Mouse (Mus musculus): ENCODE data around the gene Arnt. TPM values are rescaled to one million over a fixed set of nuclear protein-coding genes. Genes with fewer than 3 reads are reported as not detected.

The Arnt gene
- polyA plus RNA-seq, 1 experiment: 56.3 TPM

DNA sequence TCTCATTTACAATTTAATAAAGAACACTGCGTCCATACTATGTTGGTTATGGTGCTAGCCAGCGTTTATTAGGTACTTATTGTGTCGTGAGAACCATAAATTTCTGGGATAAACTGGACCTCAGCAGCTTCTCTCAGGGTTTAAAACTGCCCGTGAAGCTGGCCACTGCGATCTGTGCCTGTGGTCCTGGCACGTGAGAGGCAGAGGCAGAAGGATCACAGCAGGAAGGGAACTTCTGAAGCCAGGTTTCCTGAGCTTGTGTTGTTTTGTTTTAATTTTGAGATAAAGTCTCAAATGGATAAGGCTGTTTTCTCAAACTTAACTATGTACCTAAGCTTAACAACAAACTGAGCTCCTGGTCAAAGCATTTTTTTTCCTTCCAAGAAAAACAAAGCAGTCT lies 75.2 kb downstream of the Arnt start:
- Histone ChIP-seq H3K4me1 (ENCODE audit: control insufficient read depth, insufficient read depth, low read length) (peaks cover 5% of the 10 kb centered on the region), H3K27me3 (ENCODE audit: control insufficient read depth, insufficient read depth, low read length) (no peaks in the 10 kb centered on the region), H3K27ac (ENCODE audit: insufficient read depth, low read length) (no peak overlapping the region; the same call in 1 of the 2 replicates), H3K4me3 (replicated peaks; ENCODE audit: insufficient read depth, low read depth, low read length) (no peak overlapping the region)
- peak; percentile 69 to 81 for DNase-seq
- TF ChIP-seq POLR2A (IDR thresholded peaks at IDR 0.05; ENCODE audit: borderline replicate concordance, insufficient read depth, low read length) (no peak), CTCF (IDR thresholded peaks at IDR 0.05; ENCODE audit: borderline replicate concordance, insufficient read depth, low read depth, low read length) (no peak)
- 10% methylated on average over 6 of the region's 6 CpGs for WGBS

GRCm38 (mm10) chr3:95511611-95512180 lies 77.5 kb downstream of the Arnt start:
- Histone ChIP-seq H3K4me3 (replicated peaks; ENCODE audit: insufficient read depth, low read depth, low read length) (no peak overlapping the region), H3K27me3 (ENCODE audit: control insufficient read depth, insufficient read depth, low read length) (no peaks in the 10 kb centered on the region), H3K4me1 (ENCODE audit: control insufficient read depth, insufficient read depth, low read length) (peaks cover 5% of the 10 kb centered on the region), H3K27ac (ENCODE audit: insufficient read depth, low read length) (no peak overlapping the region)
- DNase-seq: no peak
- TF ChIP-seq POLR2A (IDR thresholded peaks at IDR 0.05; ENCODE audit: borderline replicate concordance, insufficient read depth, low read length) (no peak), CTCF (IDR thresholded peaks at IDR 0.05; ENCODE audit: borderline replicate concordance, insufficient read depth, low read depth, low read length) (no peak)
- 74% methylated on average over 9 of the region's 9 CpGs for WGBS

DNA sequence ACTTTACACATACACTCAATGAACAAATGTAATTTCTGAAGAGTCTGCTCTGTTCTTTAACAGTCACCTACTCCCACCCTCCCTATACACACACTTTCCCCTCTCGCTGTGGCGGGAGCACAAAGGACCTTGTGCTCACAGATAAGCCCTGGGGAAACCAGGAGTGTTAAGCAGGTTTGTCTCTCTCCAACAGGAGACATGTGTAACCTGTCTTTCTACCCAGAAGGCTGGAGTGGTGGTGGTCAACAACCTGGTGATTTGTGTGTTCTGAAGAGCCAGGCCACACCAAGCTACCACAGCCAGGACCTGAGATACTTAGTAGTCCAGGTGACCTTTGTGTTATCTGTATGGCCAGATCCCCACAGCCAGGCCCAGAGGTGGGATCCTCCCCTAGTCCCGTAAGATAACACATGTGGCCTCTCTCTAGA lies 82.4 kb downstream of the Arnt start:
- no peak for TF ChIP-seq POLR2A (IDR thresholded peaks at IDR 0.05; ENCODE audit: borderline replicate concordance, insufficient read depth, low read length)
- TF ChIP-seq CTCF (IDR thresholded peaks at IDR 0.05; ENCODE audit: borderline replicate concordance, insufficient read depth, low read depth, low read length): no peak
- Histone ChIP-seq H3K27me3 (ENCODE audit: control insufficient read depth, insufficient read depth, low read length) (no peaks in the 10 kb centered on the region), H3K27ac (ENCODE audit: insufficient read depth, low read length) (no peak overlapping the region), H3K4me1 (ENCODE audit: control insufficient read depth, insufficient read depth, low read length) (peaks cover 4% of the 10 kb centered on the region), H3K4me3 (replicated peaks; ENCODE audit: insufficient read depth, low read depth, low read length) (no peak overlapping the region)
- DNase-seq: no peak
- WGBS: 97% methylated on average over 3 of the region's 3 CpGs

DNA sequence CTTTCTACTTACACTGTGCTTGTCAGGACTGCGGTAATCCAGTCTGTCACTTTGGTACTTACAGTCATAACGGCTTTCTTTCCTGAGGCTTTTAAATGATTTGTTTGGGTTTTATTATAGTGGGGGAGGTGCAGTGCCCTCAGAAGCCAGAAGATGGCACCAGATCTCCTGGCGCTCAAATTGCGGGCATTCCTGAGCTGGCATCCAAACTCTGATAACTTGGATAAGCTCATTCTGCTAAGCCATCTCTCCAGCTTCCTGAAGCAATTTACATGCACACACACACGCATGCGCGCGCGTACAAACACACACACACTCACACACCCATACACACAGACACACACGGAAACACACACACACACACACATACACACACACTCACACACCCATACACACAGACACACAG lies 83.3 kb downstream of the Arnt start:
- no peaks in the 10 kb centered on the region for H3K27me3 ChIP-seq (ENCODE audit: control insufficient read depth, insufficient read depth, low read length)
- 7% methylated on average over 10 of the region's 10 CpGs for WGBS
- TF ChIP-seq CTCF (IDR thresholded peaks at IDR 0.05; ENCODE audit: borderline replicate concordance, insufficient read depth, low read depth, low read length): peak; percentile 88
- no peak for TF ChIP-seq POLR2A (IDR thresholded peaks at IDR 0.05; ENCODE audit: borderline replicate concordance, insufficient read depth, low read length)
- no peak overlapping the region for H3K27ac ChIP-seq (ENCODE audit: insufficient read depth, low read length)
- H3K4me3 ChIP-seq (replicated peaks; ENCODE audit: insufficient read depth, low read depth, low read length): peak overlapping the region; percentile 19
- peaks cover 4% of the 10 kb centered on the region for H3K4me1 ChIP-seq (ENCODE audit: control insufficient read depth, insufficient read depth, low read length)
- DNase-seq: peak; percentile 67 to 73

DNA sequence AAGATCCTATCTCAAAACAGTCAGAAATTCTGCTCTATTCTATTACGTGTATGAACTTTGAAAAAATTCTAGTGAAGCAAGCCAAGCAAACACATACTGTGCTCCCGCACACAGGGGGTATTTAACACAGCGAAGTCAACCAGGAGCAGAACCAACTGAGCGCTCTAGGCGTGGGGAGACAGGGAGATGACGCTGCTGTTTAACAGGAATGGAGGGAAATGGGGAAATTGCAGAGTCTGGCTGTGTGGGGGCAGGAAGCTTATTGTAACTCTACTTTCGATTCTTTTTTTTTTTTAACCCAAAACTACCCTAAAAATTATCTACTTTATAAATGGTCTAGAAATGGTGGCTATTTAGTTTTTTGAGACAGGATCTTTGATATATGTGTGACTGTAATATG lies 84.7 kb downstream of the Arnt start:
- H3K4me1 ChIP-seq (ENCODE audit: control insufficient read depth, insufficient read depth, low read length): peaks cover 4% of the 10 kb centered on the region
- DNase-seq: no peak
- 76% methylated on average over 7 of the region's 7 CpGs for WGBS

DNA sequence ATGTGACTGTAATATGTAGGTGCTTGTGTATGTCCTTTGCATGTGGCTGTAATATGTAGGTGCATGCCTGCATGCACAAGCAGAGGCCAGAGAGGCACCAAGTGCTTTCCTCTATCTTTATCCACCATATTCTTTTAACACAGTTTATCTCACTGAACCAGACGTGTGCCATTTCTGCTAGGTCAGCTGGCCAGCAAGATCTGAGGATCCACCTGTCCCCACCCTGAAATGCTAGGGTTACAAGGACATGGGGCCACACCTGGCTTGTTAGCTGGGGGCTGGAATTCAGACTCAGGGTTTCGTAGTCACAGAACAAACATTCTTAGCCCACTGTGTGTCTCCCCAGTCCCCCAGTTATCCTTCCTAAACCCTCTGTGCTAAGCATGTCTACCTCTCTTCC lies 85.1 kb downstream of the Arnt start:
- DNase-seq: no peak
- H3K4me1 ChIP-seq (ENCODE audit: control insufficient read depth, insufficient read depth, low read length): peaks cover 4% of the 10 kb centered on the region
- H3K4me3 ChIP-seq (replicated peaks; ENCODE audit: insufficient read depth, low read depth, low read length): no peak overlapping the region
- H3K27me3 ChIP-seq (ENCODE audit: control insufficient read depth, insufficient read depth, low read length): no peaks in the 10 kb centered on the region
- TF ChIP-seq POLR2A (IDR thresholded peaks at IDR 0.05; ENCODE audit: borderline replicate concordance, insufficient read depth, low read length): no peak
- no peak for TF ChIP-seq CTCF (IDR thresholded peaks at IDR 0.05; ENCODE audit: borderline replicate concordance, insufficient read depth, low read depth, low read length)
- WGBS: 88% methylated on average over 2 of the region's 2 CpGs
- no peak overlapping the region for H3K27ac ChIP-seq (ENCODE audit: insufficient read depth, low read length)

More for the DNA sequence above, 84.7 kb downstream of the Arnt start:
- TF ChIP-seq POLR2A (IDR thresholded peaks at IDR 0.05; ENCODE audit: borderline replicate concordance, insufficient read depth, low read length) (no peak), CTCF (IDR thresholded peaks at IDR 0.05; ENCODE audit: borderline replicate concordance, insufficient read depth, low read depth, low read length) (no peak)
- Histone ChIP-seq H3K27ac (ENCODE audit: insufficient read depth, low read length) (no peak overlapping the region), H3K4me3 (replicated peaks; ENCODE audit: insufficient read depth, low read depth, low read length) (no peak overlapping the region), H3K27me3 (ENCODE audit: control insufficient read depth, insufficient read depth, low read length) (no peaks in the 10 kb centered on the region)

DNA sequence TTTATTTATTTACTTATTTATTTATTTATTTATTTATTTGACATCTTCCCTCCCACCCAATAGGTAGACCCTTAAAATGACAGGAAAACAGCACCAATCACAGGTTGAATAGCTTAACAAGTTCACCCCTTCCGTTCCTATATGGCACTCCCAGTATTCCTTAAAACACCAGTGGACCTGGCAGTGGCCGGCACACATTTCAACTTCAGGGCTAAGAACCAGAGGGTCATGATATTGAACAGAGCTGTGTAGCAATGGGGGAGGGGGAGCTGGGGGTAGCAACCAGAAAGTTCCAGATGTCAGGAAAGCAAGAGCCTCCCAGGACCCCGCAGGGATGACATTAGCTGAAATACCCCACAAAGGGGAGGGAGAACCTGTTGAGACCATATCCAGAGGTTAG lies 85.9 kb downstream of the Arnt start:
- Histone ChIP-seq H3K4me1 (ENCODE audit: control insufficient read depth, insufficient read depth, low read length) (peaks cover 4% of the 10 kb centered on the region), H3K27me3 (ENCODE audit: control insufficient read depth, insufficient read depth, low read length) (no peaks in the 10 kb centered on the region), H3K27ac (ENCODE audit: insufficient read depth, low read length) (no peak overlapping the region), H3K4me3 (replicated peaks; ENCODE audit: insufficient read depth, low read depth, low read length) (no peak overlapping the region)
- DNase-seq: no peak
- TF ChIP-seq CTCF (IDR thresholded peaks at IDR 0.05; ENCODE audit: borderline replicate concordance, insufficient read depth, low read depth, low read length) (no peak), POLR2A (IDR thresholded peaks at IDR 0.05; ENCODE audit: borderline replicate concordance, insufficient read depth, low read length) (no peak)
- WGBS: 85% methylated on average over 3 of the region's 3 CpGs

DNA sequence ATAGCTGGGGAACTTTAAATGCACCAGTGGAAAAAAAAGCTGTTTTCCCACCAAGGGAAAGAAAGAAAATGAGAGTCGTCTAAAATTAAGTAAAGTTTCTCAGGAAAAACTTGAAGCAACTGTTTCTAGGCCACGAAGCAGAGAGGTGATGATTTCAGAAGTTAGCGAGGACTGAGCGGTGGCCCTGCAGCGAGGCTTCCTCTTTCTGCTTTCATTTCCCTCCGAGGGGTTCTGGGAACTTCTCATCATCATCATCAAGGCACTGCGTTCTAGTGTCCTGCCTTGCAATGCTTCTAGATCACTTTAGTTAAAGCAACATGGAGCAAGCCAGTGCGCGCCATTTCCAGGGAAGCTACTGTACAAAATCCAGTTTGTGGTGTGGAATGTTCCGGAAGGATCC lies 87.0 kb downstream of the Arnt start:
- no peak overlapping the region for H3K27ac ChIP-seq (ENCODE audit: insufficient read depth, low read length)
- 90% methylated on average over 10 of the region's 10 CpGs for WGBS
- no peak for DNase-seq
- H3K4me1 ChIP-seq (ENCODE audit: control insufficient read depth, insufficient read depth, low read length): peaks cover 4% of the 10 kb centered on the region
- TF ChIP-seq POLR2A (IDR thresholded peaks at IDR 0.05; ENCODE audit: borderline replicate concordance, insufficient read depth, low read length) (no peak), CTCF (IDR thresholded peaks at IDR 0.05; ENCODE audit: borderline replicate concordance, insufficient read depth, low read depth, low read length) (no peak)
- H3K4me3 ChIP-seq (replicated peaks; ENCODE audit: insufficient read depth, low read depth, low read length): no peak overlapping the region
- H3K27me3 ChIP-seq (ENCODE audit: control insufficient read depth, insufficient read depth, low read length): no peaks in the 10 kb centered on the region
